Mouse (Mus musculus) layer of hippocampus, postnatal 10 days (tissue): Measurements from ENCODE around the gene Tapt1. TPM values are rescaled to one million over a fixed set of nuclear protein-coding genes. Genes with fewer than 3 reads are reported as not detected.

Experiments
- DNase-seq, 2 experiments: peaks; one replicate each; pipeline ENCODE4 v3.0.0; 2021; ENCODE audit warnings: low spot score in 2 of 2
- total RNA-seq, 2 experiments: library from RNA; stranded (reverse); gene quantifications; 2 replicates each; pipeline ENCODE4 v1.2.3; 2021

Tapt1 gene
- total RNA-seq, 2 experiments from 2014 or later: 42.7 to 47.5 TPM

DNA sequence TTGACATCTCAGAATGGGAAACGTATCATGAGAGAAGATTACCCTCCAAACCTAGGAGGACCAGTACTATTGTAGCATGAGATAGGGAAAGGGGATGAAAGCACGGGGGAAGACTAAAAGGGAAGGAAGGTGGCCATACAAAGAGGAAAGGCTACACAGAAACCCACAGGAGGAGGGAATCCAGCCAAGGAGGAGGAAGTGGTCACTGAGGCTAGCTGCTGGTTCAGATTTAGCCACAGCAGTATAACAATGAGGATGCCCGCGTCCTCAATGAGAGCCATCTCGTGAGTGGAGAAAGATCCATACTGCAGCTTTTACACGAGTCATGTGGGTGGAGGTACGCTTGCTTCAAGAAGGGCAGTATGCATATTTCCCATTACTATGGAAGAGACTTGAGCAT lies 11.8 kb upstream of the Tapt1 start:
- no peak for DNase-seq

DNA sequence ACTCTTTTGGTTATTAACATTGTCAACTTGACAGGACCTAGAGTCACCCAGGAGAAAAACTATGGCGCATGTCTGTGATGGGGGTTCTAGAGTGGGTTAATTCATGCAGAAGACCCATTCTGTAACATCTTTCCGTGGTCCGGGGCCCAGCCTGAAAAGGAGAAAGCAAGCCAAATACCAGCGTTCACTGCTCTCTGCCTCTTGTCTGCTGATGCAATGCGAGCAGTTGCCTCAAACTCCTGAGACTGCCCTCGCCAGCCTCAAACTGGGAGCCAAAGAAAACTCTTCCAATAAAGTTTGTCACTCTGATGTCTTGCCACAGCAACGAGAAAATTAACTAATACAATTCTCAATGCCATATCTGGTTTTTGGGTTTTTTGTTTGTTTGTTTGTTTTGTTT lies 8.2 kb upstream of the Tapt1 start:
- no peak for DNase-seq

DNA sequence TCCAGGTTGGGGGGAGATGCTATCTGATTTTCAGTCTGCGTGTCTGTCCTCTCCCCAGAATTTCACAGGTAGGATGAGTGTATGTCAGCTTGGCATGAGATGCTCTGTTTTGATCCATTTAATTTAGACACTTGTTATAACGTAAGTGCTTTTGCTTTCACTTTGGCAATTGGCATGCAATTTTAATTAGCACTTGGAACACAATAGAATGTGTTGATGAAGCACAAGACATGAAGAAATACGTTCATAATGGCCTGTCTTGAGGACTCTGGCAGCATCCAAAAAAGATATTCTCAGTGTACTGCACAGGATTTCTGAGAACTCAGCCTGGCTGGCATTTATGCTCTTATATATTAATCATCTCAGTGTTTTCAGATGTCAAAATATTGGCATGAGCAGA lies 7.5 kb upstream of the Tapt1 start:
- no peak for DNase-seq

DNA sequence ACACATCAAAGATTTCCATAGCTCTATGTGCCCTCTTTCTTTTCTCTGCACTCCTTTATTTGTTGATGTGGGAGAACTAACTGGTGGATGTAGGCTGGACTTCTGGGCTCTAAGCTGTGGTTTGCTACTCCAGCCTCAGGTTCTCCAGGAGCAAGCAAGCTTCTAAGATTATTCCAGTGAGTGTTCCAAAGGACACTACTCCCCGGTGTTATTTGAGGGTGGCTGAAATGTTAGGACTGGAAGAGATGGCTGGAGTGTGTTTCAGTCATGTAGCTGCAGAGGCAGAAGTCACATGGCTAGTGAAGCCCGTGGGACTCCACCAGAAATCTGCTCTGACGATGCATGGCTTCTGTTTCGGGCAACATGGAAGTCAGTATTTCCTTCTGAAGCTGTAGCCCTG lies 2.3 kb upstream of the Tapt1 start:
- no peak for DNase-seq

DNA sequence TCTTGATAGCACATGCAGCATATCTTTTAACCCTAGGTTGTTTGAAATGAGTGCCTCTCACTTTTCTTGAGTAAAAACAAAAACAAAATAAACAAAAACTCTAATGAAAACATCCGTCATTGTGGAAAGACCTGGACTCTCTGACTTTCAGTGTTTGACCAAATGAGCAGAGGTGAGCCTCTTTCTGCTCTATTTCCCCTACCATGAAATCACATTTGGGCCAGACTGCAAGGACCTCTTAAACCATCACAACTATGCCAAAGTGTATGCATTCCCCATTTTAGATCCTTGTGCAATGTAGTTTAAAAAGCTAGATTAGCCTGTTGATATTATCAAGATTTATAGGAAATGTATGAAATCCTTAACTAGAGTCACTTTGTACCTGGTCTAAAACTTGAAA lies 1.9 kb upstream of the Tapt1 start:
- no peak for DNase-seq

DNA sequence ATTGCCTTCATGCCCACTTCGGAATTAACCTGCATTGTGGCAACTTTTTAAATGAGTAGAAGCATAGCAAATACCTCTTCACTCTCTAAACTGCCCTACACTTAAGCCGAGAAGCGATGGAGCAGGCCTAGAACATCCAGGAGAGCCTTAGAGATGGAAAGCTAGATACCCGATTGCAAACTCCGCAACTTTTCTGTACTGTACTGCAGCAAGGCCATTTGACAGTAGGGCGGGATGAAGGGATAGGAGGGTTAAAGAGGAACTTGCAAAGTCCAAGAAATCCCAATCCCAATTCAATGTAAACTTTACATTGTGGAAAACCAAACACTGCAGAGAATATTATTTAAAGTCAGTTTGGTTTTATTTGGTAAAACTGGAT lies 1.0 kb upstream of the Tapt1 start:
- DNase-seq: no peak

DNA sequence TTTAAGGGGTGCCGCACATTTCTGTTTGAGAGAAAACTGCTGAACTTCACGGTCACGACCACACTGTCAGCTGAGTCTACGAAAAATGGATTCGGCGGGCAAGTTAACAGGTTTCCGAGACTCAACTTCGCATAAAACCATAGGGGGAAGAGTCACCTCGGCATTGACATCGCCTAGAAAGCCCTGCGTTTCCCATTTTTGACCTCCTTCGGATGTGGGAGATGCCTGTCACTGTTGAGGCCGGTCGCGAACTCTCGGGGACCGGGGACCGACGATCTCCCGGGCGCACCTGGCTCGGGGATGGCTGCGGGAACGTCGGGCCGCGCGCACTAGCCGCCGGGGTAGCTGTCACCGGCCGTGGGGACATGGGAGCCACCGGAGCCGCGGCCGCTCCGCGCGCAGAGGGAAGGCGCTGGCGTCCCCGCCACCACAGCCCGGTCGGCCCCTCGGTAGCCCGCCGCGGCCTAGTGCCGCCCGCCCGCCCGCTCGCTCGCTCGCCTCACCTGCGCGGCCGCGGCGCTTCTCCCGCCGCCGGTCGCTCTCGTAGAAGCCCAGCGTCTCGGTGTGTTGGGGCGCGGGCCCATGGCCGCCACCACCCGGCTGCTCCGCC lies 410 bp downstream of the Tapt1 start:
- DNase-seq: no peak

DNA sequence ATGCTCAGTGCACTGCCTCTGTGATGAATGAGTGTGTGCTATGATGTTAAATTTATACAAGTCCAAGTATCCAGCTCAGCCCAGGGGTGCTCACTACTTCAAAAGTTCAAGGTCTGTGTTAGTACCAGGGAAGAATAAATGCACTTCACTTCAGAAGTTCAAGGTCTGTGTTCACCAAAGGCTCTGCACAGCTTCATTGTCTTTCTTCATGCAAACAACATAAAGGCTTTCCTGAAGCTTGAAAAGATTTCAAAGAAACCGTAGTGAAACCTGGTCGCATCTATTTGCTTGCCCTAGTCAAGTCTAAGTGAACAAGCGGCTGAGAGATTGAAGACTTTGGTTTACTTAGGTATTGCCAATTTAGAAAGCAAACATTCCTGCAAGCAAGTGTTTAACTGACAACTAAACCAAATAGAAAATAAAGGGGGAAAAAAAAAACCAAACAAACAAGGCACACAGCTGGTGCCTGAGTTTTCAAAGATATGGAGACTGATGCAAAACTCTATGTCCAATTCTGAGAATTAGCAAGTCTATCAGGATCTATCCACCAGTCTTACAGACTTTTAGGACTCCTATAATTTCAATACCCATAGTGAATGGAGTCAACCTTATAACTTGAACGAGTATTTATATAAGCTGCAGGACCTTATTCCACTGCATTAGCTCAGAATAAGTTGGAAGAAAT lies 1.4 kb downstream of the Tapt1 start:
- DNase-seq: no peak

DNA sequence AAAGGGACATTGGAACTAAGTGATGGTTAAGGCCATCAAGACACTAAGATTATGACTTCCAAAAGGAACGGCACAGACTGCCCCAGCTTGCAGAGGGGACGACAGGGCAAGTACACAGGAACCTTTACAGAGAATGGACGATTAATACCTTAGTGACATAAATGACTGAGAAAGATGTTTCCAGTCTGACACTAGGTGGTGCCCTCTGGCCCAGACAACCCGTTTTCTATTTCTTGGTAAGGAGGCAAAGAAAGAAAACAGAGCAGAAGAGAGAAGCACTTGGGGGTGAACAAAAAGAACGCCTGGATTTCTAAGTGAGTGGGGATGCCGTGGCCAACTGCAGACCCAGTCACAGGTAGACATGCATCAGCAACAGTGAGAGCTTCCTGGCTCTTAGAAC lies 2.2 kb downstream of the Tapt1 start:
- DNase-seq: peak; percentile 16 to 28

DNA sequence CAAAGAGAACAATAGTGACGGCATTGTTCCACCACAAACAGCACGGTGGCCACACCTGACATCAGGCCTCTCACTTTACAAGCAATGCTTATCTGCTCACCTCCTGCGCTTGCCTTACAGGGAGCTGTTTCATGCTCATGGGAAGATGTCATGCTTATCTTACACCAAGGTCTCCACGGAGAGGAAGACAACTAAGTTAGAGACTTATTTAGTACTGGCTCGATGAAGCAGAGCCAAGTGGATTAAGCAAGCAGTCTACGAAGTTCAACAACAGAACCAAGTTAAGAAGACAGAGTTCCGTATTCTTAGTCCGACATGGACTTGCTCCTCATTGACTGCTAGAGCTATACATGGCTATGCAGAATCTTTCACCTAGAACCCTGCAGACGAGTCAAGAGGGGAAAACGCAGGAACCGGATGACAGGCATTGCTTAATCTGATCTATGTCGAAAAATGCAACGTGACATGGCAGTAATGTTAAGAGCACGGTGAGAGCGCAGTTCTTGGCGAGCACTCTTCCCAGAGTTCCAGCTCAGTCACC lies 3.0 kb downstream of the Tapt1 start:
- no peak for DNase-seq

DNA sequence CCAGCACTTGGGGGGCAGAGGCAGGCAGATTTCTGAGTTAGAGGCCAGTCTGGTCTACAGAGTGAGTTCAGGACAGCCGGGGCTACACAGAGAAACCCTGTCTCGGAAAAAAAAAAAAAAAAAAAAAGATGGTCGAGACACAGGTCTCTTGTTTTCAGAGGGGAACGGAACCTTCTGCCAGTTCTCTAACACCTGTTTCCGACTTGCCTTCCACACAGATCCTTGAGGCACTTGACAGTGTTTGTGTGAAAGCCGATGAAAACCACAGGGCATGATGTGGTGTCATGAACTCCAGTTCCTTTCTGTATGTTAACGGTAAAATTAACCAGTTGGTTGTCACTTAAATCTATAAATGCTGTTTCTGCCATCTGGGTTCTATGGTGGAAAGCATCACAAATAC lies 6.0 kb downstream of the Tapt1 start:
- no peak for DNase-seq

DNA sequence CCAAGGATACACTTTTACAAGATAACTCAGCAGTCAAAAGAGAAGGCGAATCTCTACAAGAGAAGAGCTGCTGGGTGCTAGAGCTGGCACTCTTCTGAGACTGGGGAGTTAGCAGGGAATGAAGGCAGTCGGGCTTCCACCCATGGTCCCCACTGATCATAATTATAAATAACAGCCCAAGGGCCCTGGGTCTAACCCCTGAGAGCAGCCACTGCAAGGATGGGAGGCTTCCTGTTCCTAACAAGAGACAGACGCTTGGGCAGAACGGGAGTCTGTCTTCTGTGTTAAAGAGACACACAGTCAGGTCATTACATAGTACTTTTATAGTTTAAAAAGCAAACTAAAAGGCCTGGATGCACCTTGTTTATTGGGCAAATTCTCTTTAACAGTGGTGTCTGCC lies 6.6 kb downstream of the Tapt1 start:
- DNase-seq: no peak

DNA sequence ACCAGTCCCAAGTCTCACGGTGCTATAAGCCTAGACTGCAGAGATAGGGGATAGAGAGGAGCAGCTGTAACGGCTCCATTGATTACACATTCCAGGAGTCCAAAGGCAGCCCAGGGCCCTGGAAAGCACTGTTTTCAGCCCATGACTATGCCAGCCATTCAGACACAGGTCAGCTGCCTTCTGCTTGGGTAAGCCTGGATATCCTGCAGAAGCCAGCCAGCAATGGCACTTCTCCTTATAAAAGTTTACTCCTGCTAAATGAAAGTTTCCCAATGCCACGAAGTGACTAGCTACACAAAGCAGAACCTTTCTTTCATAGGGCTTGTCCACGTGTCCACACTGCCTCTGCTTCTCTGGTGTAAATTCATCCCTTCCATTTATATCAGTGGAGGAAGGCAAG lies 7.9 kb downstream of the Tapt1 start:
- DNase-seq: no peak

DNA sequence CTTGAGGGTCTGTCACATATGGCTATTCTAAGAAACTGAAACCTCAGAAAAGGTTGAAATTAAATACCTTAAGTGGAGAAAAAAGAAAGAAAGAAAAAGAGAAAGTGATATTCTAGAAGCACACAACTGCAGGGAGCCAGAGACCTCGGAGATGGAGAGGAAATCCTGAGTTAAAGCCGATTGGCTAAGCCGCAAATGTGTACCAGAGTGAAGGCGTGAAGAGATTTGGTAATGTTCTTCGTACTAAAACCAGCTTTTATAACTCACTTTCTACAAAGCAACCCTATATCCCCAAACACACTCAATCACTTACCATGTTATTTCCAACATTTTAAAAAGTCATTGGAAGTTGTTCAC lies 8.8 kb downstream of the Tapt1 start:
- DNase-seq: no peak

DNA sequence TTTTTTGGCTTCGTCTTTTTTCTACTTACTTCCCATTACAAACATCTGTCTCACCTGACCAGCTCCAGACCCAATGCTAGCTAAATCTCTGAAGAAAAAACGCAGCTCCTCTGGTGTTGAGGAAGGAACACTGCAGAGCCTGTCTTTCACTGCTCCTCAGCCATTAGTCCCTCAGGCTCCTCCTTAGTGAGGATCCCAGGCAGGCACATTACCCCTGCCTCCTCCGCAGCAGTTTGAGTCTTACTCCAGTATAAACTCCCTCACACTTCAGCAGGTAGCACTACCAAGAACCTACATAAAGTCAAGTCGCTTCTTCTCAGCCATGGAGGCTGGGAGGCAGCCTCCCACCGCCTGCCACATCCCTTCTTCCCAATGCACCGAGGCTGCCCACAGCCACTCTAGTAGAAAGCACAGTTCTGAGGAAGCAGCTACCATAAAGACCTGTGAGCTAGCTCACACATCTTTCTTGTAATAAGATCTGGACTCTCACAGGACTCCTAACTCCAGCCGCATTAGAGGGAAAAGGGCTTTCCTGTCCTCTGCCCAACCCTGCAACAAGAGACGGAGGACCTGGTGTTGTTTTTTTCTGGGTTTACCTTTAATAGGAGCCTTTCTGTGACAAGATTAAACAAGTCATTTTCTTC lies 9.3 kb downstream of the Tapt1 start:
- DNase-seq: no peak

DNA sequence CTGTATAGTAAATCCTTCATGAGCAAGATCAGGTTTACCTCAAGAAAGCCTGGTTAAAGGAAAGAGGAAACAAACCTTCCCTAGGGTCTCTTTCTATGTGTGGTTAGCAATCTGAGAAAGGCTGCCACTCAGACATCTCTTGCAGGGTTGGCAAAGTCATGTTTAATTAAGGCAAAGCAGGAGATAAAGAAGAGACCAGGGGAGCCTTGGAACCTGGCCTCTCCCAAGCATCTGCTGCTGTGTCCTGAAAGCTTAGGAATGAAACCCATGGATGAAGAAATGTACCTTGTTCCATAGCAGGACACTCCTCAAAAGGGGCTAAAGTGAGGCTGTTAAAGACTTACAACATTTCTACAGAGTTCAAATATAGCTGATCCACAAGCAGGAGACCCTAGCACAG lies 11.3 kb downstream of the Tapt1 start:
- no peak for DNase-seq

DNA sequence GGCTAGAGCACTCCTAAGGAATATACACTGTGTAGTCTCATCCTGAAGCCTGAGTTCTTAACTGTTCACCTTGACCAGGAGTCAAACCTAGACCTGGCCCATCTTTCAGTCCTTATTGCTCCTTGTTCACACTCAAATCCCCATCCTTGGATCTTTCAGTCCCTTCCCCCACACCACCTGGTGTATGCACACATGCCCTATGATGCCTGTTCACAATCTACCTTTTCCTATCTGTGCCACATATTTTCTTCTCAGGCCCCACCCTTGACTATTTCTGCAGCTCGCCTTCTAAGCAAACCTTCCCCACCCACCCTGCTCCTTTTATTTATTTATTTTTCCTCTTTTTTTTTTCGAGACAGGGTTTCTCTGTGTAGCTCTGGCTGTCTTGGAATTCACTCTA lies 12.4 kb downstream of the Tapt1 start:
- no peak for DNase-seq

DNA sequence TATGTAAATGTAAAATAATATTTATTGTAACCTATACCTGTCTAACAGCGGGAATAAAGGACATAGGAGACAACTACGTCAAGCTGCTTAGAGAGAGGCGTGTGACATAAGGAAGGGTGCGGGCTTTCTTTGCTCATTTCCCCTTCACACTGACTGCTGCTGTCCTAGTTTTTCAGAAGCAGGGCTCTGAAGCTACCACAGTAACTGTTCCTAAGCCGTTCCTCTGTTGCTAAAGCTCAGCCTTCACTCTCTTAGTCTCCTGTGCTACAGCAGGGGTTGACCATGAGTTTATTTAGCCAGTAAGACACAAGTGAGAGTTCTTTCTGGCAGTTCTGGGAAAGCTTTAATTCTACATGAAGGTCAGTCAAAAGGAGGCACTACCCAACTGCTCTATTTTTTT lies 13.0 kb downstream of the Tapt1 start:
- no peak for DNase-seq

DNA sequence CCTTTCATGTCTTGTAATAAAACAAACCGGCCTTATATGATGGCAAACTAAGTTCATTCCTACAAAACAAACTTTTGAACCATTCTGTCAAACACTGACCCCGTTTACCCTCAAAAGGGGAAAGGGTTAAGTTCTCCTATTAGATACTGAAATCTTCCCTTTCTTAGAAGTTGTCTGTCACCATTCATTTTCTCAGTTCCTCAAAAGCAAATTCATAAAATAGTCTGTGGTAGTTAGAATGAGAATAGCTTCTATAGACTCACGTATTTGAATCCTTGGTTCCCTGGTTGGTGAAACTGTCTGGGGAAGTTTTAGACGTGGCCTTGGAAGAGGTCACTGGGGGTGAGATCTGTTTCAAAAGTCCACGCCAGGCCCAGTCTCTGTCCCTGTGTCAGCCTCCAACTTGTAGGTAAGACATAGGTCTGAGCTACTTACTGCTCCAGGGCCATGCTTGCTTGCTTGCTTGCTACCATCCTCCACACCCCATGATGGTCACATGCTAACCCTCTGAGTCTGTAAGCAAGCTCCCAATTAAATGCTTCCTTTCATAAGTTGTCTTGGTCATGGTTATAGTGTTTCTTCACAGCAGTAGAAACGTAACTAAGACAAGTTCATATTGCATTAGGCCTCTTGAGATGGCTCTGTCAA lies 14.5 kb downstream of the Tapt1 start:
- DNase-seq: no peak

DNA sequence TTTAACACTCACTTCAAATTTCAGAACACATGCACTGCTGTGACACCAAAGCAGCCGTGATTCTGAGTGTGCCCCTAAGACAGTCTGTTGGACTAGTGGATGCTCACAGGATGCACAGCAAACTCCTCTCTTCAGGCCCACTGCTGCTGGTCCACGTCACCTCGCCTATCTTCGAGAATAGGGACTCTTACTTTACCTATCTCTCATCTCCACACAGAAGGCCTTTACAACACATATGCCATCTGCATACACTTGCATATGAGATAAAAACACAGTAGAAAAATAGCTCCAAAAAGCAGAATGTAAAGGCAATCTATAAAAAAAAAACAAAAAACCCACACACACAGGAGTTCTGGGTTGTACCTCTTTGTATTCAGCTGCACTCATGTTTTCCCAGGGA lies 19.1 kb downstream of the Tapt1 start:
- DNase-seq: no peak

DNA sequence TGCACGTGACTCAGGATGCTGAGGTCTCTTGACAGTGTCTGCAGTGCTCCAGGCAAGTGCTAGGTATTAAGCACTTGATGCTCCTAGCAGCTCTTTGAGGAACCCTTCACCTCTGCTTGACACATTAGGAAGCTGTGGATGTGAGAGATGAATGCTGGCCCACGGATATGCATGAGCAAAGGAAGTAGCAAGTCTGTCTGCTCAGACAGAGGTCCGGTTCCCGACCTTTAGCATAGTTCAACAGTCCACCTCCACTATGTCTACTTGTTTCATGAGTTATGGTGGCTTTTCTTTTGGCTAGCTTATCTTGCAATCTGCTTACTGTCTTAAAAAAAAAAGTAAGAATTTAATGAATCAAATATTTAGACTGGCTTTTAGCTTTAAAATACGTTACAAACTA lies 19.8 kb downstream of the Tapt1 start:
- no peak for DNase-seq

DNA sequence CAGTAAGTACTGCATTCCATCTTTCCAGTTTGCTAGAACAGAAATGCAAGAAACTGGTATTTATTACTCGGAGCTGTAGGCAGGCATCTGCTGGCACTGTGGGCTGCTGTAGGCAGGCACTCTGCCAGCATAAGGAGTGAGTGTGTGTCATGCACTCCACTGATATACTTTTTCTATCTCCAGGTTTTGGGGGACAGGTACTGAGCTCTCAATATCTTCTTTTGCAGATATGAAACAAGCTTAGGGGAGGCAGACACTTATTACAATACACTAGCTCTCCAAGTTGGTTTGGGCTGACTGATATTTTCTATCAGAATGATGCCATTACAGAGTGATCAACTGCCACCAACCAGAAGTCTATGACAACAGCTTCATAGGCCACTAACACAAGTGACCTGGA lies 23.0 kb downstream of the Tapt1 start:
- DNase-seq: no peak
